Mouse (Mus musculus) heart, postnatal 25 days (tissue): ENCODE measurements around the gene Nr1h2. TPM values are rescaled to one million over a fixed set of nuclear protein-coding genes. Genes with fewer than 3 reads are reported as not detected.

Source experiments
- microRNA-seq: library from miRNA; unstranded; fragments of <30 nt; microRNA quantifications from one replicate; pipeline ENCODE4 v1.2.0, GENCODE M21; 2022
- total RNA-seq, 2 experiments: library from RNA; stranded (reverse); gene quantifications; 2 replicates each; pipeline ENCODE4 v1.2.3; 2021

Nr1h2 gene
- total RNA-seq, 2 experiments from 2014 or later, result 40.7 to 48.4 TPM

Small RNA genes within 50 kb of the gene (microRNA-seq; reads per million reads assigned to microRNA genes)
- gene Mir7053, result not detected

Other genes with a start within 250 kb of the Nr1h2 start
- gene Clec11a, start 247.0 kb downstream of the Nr1h2 start, total RNA-seq, result 1 to 10 TPM in 1 of 2 experiments, under 1 TPM in 1; 0.87 to 1.0 TPM
- 1 to 10 TPM; 1.6 to 2.0 TPM for gene Shank1, start 243.7 kb downstream of the Nr1h2 start, total RNA-seq
- 1 to 10 TPM; 1.3 to 2.2 TPM for gene Syt3, start 169.8 kb downstream of the Nr1h2 start, total RNA-seq
- under 1 TPM; 0.28 to 0.62 TPM for gene 1700008O03Rik, start 168.1 kb downstream of the Nr1h2 start, total RNA-seq
- 10 to 100 TPM; 27.9 to 32.7 TPM for gene Lrrc4b, start 124.9 kb downstream of the Nr1h2 start, total RNA-seq
- gene Aspdh, start 88.6 kb downstream of the Nr1h2 start, total RNA-seq, result 1 to 10 TPM in 1 of 2 experiments, under 1 TPM in 1; 0.70 to 1.3 TPM
- 100 to 1,000 TPM; 158 to 161 TPM for gene Josd2, start 86.0 kb downstream of the Nr1h2 start, total RNA-seq
- 10 to 100 TPM; 96.9 to 99.6 TPM for gene Emc10, start 57.4 kb downstream of the Nr1h2 start, total RNA-seq
- 1 to 10 TPM; 3.7 to 4.0 TPM for gene Fam71e1, start 57.4 kb downstream of the Nr1h2 start, total RNA-seq
- gene Mybpc2, start 29.3 kb downstream of the Nr1h2 start, total RNA-seq, result 10 to 100 TPM; 16.0 to 22.8 TPM
- gene Spib, start 21.9 kb downstream of the Nr1h2 start, total RNA-seq, result under 1 TPM; 0.18 to 0.53 TPM
- gene Pold1, start 5.1 kb downstream of the Nr1h2 start, total RNA-seq, result 10 to 100 TPM; 12.5 to 12.8 TPM
- under 1 TPM; 0.31 to 0.64 TPM for gene Napsa, start 18.4 kb upstream of the Nr1h2 start, total RNA-seq
- 1 to 10 TPM; 1.9 to 2.3 TPM for gene Kcnc3, start 36.7 kb upstream of the Nr1h2 start, total RNA-seq
- gene Myh14, start 116.9 kb upstream of the Nr1h2 start, total RNA-seq, result 10 to 100 TPM; 72.2 to 80.8 TPM
- not detected for gene Izumo2, start 154.8 kb upstream of the Nr1h2 start, total RNA-seq
- 10 to 100 TPM; 22.8 to 24.3 TPM for gene Vrk3, start 194.5 kb upstream of the Nr1h2 start, total RNA-seq
- under 1 TPM in 1 of 2 experiments, not detected in 1; 0.21 TPM for gene Zfp473, start 197.1 kb upstream of the Nr1h2 start, total RNA-seq